Mouse (Mus musculus) macrophage (primary cell): ENCODE measurements at regions not wholly inside any gene's neighbourhood (a gene's known extent, or its start where the extent isn't known, plus 50 kb on each side); places are given as distances from the start of the nearest gene placed in this dataset.

Experiments used
- H3K27ac ChIP-seq: fragments of 350-480 bp; formaldehyde crosslinking; 2 replicates; pipeline ENCODE4 v1.9.0; 2021
- H3K36me3 ChIP-seq: fragments of 350-480 bp; formaldehyde crosslinking; 2 replicates; pipeline ENCODE4 v1.9.0; 2021; ENCODE audit errors: inconsistent target
- H3K4me3 ChIP-seq: fragments of 350-480 bp; formaldehyde crosslinking; 2 replicates; pipeline ENCODE4 v1.9.0; 2021; ENCODE audit errors: inconsistent target
- H3K79me2 ChIP-seq: fragments of 350-480 bp; formaldehyde crosslinking; 2 replicates; pipeline ENCODE4 v1.9.0; 2021; ENCODE audit errors: inconsistent target
- WGBS: methylation state at CpG from one replicate; pipeline ENCODE4 v1.1.7; 2026; ENCODE audit warnings: inconsistent platforms; ENCODE audit not compliant: missing documents; 5-methylcytosine and 5-hydroxymethylcytosine counted together

DNA sequence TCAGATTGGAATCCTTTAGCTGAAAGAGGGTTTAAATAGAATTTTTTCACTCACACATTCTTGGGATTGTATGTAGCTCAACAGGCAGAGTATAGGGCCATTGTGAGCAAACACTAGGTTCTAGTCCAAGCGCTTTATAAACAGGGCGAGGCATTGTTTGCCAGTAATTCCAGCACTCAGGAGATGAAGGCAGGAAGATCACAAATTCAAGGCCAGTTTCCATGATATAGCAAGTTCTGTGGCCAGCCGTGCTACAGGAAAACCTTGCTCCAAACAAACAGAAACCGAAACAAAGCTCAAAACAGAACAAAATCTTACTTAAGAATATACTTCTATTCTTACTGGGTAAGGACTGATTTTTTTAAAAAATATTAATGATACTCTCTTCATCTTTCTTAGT is 159.0 kb downstream of the Tmsb4x start:
- H3K27ac ChIP-seq = no peak overlapping the region
- H3K4me3 ChIP-seq = no peak overlapping the region
- no peaks in the 10 kb centered on the region for H3K79me2 ChIP-seq
- no peaks in the 10 kb centered on the region for H3K36me3 ChIP-seq
- 66% methylated on average over 4 of the region's 4 CpGs for WGBS

DNA sequence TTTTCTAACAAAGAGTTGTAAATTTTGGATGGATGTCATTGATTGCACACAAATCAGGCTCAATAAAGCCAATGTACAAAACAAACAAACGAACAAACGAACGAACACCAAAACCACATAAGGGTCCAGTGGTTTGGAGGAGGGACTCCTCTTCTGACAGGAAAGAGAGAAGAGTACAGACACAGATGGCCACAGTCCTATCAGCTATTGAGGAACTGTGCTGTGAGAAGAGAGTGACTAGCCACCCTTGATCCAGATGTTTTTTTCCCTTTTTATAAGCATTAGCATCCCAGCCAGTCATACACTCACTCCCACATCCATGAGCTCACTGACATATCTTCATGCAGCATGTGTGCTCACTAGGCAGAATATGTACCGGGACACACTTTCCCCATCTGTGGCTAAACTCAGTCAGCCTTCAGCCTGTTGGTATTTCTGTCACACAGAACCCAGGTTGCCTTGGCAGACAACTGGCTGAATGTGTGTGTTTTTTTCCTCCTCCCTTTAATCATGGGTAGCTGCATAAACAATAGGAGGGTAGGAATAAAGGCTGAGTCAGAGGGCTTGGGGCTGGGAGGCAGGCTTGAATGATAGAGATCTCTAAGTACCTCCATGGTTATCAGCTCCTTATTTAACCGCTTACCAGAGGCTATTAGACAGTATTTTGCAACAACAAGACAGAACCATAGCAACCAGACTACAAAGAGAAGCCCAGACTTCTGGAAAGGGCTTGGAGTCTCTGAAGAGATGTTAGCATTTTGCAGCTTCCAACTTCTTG is 159.7 kb downstream of the Tmsb4x start:
- Histone ChIP-seq H3K36me3 (no peaks in the 10 kb centered on the region), H3K27ac (no peak overlapping the region), H3K79me2 (no peaks in the 10 kb centered on the region), H3K4me3 (no peak overlapping the region)
- WGBS = 58% methylated on average over 2 of the region's 5 CpGs

DNA sequence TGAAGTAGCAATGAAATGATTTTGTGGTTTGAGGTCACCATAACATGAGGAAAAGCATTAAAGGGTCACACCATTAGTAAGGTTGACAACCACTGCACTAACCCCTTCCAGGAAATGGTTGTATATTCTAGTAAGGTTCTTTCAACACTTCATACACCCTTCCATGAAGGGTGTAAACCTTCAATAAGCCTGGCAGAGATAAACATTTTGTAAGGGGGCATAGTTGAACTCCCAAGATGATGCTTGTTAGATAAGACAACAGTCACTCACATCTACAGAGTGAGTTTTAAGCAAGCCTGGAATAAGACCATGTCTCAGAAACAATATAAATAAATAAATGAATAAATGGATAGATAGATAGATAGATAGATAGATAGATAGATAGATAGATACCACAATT is 171.1 kb downstream of the Tmsb4x start:
- no peak overlapping the region for H3K4me3 ChIP-seq
- no peaks in the 10 kb centered on the region for H3K79me2 ChIP-seq
- H3K36me3 ChIP-seq = no peaks in the 10 kb centered on the region
- no peak overlapping the region for H3K27ac ChIP-seq

- Histone ChIP-seq H3K4me3 (no peak overlapping the region), H3K79me2 (no peaks in the 10 kb centered on the region), H3K36me3 (no peaks in the 10 kb centered on the region), H3K27ac (no peak overlapping the region)
- 33% methylated on average over 1 of the region's 1 CpGs for WGBS
These were observed 172.8 kb downstream of the Tmsb4x start for GRCm38 (mm10) chrX:167036355-167036754.

GRCm38 (mm10) chrX:167035639-167036038 is 173.5 kb downstream of the Tmsb4x start:
- Histone ChIP-seq H3K79me2 (no peaks in the 10 kb centered on the region), H3K27ac (no peak overlapping the region), H3K4me3 (no peak overlapping the region), H3K36me3 (no peaks in the 10 kb centered on the region)

GRCm38 (mm10) chrX:167033091-167033490 is 176.0 kb downstream of the Tmsb4x start:
- 94% methylated on average over 1 of the region's 2 CpGs for WGBS
- Histone ChIP-seq H3K27ac (no peak overlapping the region), H3K36me3 (no peaks in the 10 kb centered on the region), H3K4me3 (no peak overlapping the region), H3K79me2 (no peaks in the 10 kb centered on the region)

DNA sequence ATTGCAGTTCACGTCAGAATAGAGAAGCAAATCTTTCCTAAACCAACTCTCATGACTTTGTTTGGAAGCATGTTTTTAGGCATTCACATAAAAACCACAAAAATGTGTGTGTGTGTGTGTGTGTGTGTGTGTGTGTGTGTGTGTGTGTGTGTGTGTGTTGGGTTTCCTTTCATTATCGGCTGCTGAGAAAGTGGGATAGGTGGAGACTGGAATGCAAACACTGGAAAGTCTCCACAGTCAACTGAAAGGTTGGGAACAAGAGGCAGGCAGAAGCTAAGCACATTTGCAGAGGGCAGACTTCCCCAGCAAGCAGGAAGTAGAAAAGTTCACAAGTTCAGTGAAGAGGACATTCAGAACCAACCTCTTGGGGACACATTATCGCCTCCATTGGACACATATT is 176.5 kb downstream of the Tmsb4x start:
- Histone ChIP-seq H3K27ac (no peak overlapping the region), H3K79me2 (no peaks in the 10 kb centered on the region), H3K4me3 (no peak overlapping the region), H3K36me3 (no peaks in the 10 kb centered on the region)
- 29% methylated on average over 1 of the region's 3 CpGs for WGBS

- WGBS = 94% methylated on average over 2 of the region's 2 CpGs
- Histone ChIP-seq H3K79me2 (no peaks in the 10 kb centered on the region), H3K36me3 (no peaks in the 10 kb centered on the region), H3K4me3 (no peak overlapping the region), H3K27ac (no peak overlapping the region)
These were observed 177.6 kb downstream of the Tmsb4x start for GRCm38 (mm10) chrX:167031543-167031942.

GRCm38 (mm10) chrX:167015602-167016001 is 193.5 kb downstream of the Tmsb4x start:
- Histone ChIP-seq H3K4me3 (no peak overlapping the region), H3K79me2 (no peaks in the 10 kb centered on the region), H3K27ac (no peak overlapping the region), H3K36me3 (no peaks in the 10 kb centered on the region)
- 35% methylated on average over 2 of the region's 2 CpGs for WGBS

GRCm38 (mm10) chrX:167014322-167014721 is 194.8 kb downstream of the Tmsb4x start:
- no peaks in the 10 kb centered on the region for H3K36me3 ChIP-seq
- H3K4me3 ChIP-seq = no peak overlapping the region
- no peak overlapping the region for H3K27ac ChIP-seq
- H3K79me2 ChIP-seq = no peaks in the 10 kb centered on the region
- 96% methylated on average over 2 of the region's 2 CpGs for WGBS

- no peak overlapping the region for H3K27ac ChIP-seq
- H3K36me3 ChIP-seq = no peaks in the 10 kb centered on the region
- H3K79me2 ChIP-seq = no peaks in the 10 kb centered on the region
- no peak overlapping the region for H3K4me3 ChIP-seq
- WGBS = 95% methylated on average over 4 of the region's 4 CpGs
These were observed 196.2 kb downstream of the Tmsb4x start for GRCm38 (mm10) chrX:167012891-167013290.

GRCm38 (mm10) chrX:167011977-167012542 is 197.1 kb downstream of the Tmsb4x start:
- H3K27ac ChIP-seq = no peak overlapping the region
- H3K79me2 ChIP-seq = no peaks in the 10 kb centered on the region
- H3K4me3 ChIP-seq = no peak overlapping the region
- WGBS = 100% methylated on average over 1 of the region's 1 CpGs
- no peaks in the 10 kb centered on the region for H3K36me3 ChIP-seq

- H3K4me3 ChIP-seq = no peak overlapping the region
- H3K27ac ChIP-seq = no peak overlapping the region
- no peaks in the 10 kb centered on the region for H3K79me2 ChIP-seq
- H3K36me3 ChIP-seq = no peaks in the 10 kb centered on the region
- 91% methylated on average over 3 of the region's 4 CpGs for WGBS
These were observed 213.3 kb downstream of the Tmsb4x start for GRCm38 (mm10) chrX:166995855-166996254.

DNA sequence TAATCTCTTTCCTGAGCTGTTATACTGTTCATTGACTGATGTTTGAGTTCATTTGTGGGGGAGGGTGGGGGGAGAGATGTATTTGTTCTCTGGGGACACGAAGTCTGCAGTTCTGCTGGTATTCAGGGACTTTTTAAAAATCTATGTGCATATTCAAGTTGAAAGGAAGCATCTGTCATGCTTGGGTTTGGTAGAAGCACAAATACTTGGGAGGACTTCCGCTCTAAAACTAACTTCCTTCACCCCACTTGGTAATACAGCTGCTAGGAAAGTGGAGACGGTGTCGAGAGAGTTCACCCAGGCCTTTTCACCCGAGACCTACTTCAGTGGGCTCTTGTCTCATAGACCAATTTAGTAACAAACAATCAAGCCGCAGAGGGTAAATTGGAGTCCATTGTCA is 228.1 kb downstream of the Tmsb4x start:
- Histone ChIP-seq H3K79me2 (no peaks in the 10 kb centered on the region), H3K4me3 (no peak overlapping the region), H3K27ac (no peak overlapping the region), H3K36me3 (no peaks in the 10 kb centered on the region)
- 53% methylated on average over 6 of the region's 6 CpGs for WGBS

DNA sequence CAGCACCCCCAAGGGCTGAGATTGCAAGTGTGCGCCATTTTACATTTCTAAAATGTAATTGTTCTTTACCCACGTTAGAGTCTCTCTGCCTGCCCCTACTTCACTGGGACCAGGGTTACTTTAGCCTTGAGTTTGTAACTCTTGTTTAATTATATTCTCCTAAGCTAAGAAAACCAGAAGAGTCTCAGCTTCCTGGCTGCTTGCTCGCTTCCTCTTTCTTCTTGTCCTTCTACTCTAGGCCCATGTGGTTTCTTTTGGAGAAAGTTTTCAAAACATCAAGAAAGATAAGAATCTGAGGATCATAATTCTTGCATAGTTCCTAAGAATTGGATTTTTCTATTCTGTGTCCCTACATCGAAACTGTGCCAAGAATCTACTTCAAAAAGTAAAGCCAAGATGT is 228.6 kb downstream of the Tmsb4x start:
- 38% methylated on average over 4 of the region's 4 CpGs for WGBS
- Histone ChIP-seq H3K27ac (no peak overlapping the region), H3K79me2 (no peaks in the 10 kb centered on the region), H3K4me3 (no peak overlapping the region), H3K36me3 (no peaks in the 10 kb centered on the region)

GRCm38 (mm10) chrX:166977029-166977428 is 232.1 kb downstream of the Tmsb4x start:
- Histone ChIP-seq H3K79me2 (no peaks in the 10 kb centered on the region), H3K27ac (no peak overlapping the region), H3K36me3 (no peaks in the 10 kb centered on the region), H3K4me3 (no peak overlapping the region)
